26 mouse cellular contexts compared by ENCODE assay signal in genomic region chr2:62319489-62319888, GRCm38 (mm10).
"Had no signal": no experiment of that assay in that cellular context is flagged by ENCODE, and none has a peak within 500 bp of the region (broad histone marks: within the 10 kb centered on the region; RNA-seq: fewer than 3 reads in every experiment).

No protein-coding gene starts in this region.

- ATAC-seq: forebrain, postnatal 0 days; hindbrain, embryonic 16.5 days; inflammation-experienced regulatory T-cells, adult 6 months; intestine, embryonic 15.5 days; intestine, postnatal 0 days had no signal

- H3K4me2 ChIP-seq: heart, embryonic 11.5 days; heart, embryonic 13.5 days; heart, embryonic 15.5 days; hindbrain, embryonic 12.5 days; hindbrain, embryonic 14.5 days; intestine, embryonic 15.5 days; limb, embryonic 12.5 days had no signal

- H3K36me3 ChIP-seq: heart, embryonic 13.5 days; heart, embryonic 15.5 days; hindbrain, embryonic 10.5 days; hindbrain, embryonic 12.5 days; intestine, embryonic 15.5 days; limb, embryonic 10.5 days; limb, embryonic 12.5 days had no signal

- H3K27ac ChIP-seq: heart, adult 2 months; heart, embryonic 13.5 days; heart, embryonic 15.5 days; hindbrain, embryonic 10.5 days; hindbrain, embryonic 12.5 days; hindbrain, embryonic 14.5 days; intestine, embryonic 15.5 days; layer of hippocampus, adult 2 months; left cerebral cortex, adult 2 months; limb, embryonic 10.5 days; limb, embryonic 12.5 days had no signal

- H3K9ac ChIP-seq: forebrain, postnatal 0 days; heart, embryonic 13.5 days; heart, embryonic 15.5 days; hindbrain, embryonic 12.5 days; hindbrain, embryonic 14.5 days; intestine, embryonic 15.5 days; limb, embryonic 12.5 days had no signal

- H3K27me3 ChIP-seq: heart, embryonic 13.5 days; heart, embryonic 15.5 days; hindbrain, embryonic 12.5 days; intestine, embryonic 15.5 days; limb, embryonic 12.5 days had no signal

- H3K9me3 ChIP-seq: heart, embryonic 13.5 days; heart, embryonic 15.5 days; hindbrain, embryonic 10.5 days; hindbrain, embryonic 12.5 days; intestine, embryonic 15.5 days; limb, embryonic 10.5 days; limb, embryonic 12.5 days had no signal

- H3K4me1 ChIP-seq: heart, embryonic 15.5 days; hindbrain, embryonic 10.5 days; hindbrain, embryonic 12.5 days; intestine, embryonic 15.5 days; limb, embryonic 10.5 days; limb, embryonic 12.5 days had no signal

- DNase-seq: forebrain, postnatal 0 days; gastrocnemius, postnatal 14 days; gastrocnemius, postnatal 36 days; heart, adult 11 months; heart, adult 2 months; heart, postnatal 14 days; heart, postnatal 4 days; kidney, adult 18-20 months; kidney, adult 8-10 months; kidney, postnatal 10 days; kidney, postnatal 25 days; kidney, postnatal 4 days had no signal

- H3K4me3 ChIP-seq: heart, adult 2 months; heart, embryonic 13.5 days; heart, embryonic 15.5 days; hindbrain, embryonic 10.5 days; hindbrain, embryonic 12.5 days; intestine, embryonic 15.5 days; layer of hippocampus, adult 2 months; left cerebral cortex, adult 2 months; limb, embryonic 10.5 days; limb, embryonic 12.5 days had no signal
